Mouse (Mus musculus) forebrain, embryonic 16.5 days (tissue): ENCODE results near the gene C1qtnf6. TPM values are rescaled to one million over a fixed set of nuclear protein-coding genes. Genes with fewer than 3 reads are reported as not detected.

Experiments
- ATAC-seq: fragments of 200-750 bp; cut with Nextera tagmentation; 2 replicates; pipeline ENCODE4 v1.8.0; 2017; ENCODE audit warnings: mild to moderate bottlenecking, moderate library complexity
- H3K27ac ChIP-seq: fragments of 300-500 bp; sonication (generic); 2 replicates; pipeline ENCODE4 v1.5.1; 2014; ENCODE audit warnings: low read length, control low read depth
- H3K27me3 ChIP-seq: fragments of 300-500 bp; sonication (generic); replicated peaks from 2 replicates; pipeline ENCODE4 v1.6.1; 2014; ENCODE audit warnings: low read length; ENCODE audit not compliant: control insufficient read depth, insufficient read depth
- H3K36me3 ChIP-seq: fragments of 300-500 bp; sonication (generic); 2 replicates; pipeline ENCODE4 v1.6.1; 2014; ENCODE audit not compliant: control insufficient read depth, insufficient read depth
- H3K4me1 ChIP-seq: fragments of 300-500 bp; sonication (generic); replicated peaks from 2 replicates; pipeline ENCODE4 v1.6.1; 2014; ENCODE audit warnings: low read length; ENCODE audit not compliant: control insufficient read depth, insufficient read depth
- H3K4me2 ChIP-seq: fragments of 300-500 bp; sonication (generic); 2 replicates; pipeline ENCODE4 v1.6.1; 2014; ENCODE audit warnings: mild to moderate bottlenecking, low read length, control low read depth
- H3K4me3 ChIP-seq: fragments of 300-500 bp; sonication (generic); replicated peaks from 2 replicates; pipeline ENCODE4 v1.5.1; 2014; ENCODE audit warnings: mild to moderate bottlenecking, low read length, control low read depth
- H3K9ac ChIP-seq: fragments of 300-500 bp; sonication (generic); replicated peaks from 2 replicates; pipeline ENCODE4 v1.6.1; 2014; ENCODE audit warnings: low read depth, low read length, control low read depth
- H3K9me3 ChIP-seq: fragments of 300-500 bp; sonication (generic); 2 replicates; pipeline ENCODE4 v1.6.1; 2016; ENCODE audit warnings: low read length; ENCODE audit not compliant: control insufficient read depth
- WGBS: fragments of 180-500 bp; shearing (Covaris S2); extraction: QIAGEN DNeasy Blood & Tissue Kit; methylation state at CpG from one replicate; pipeline ENCODE4 v1.1.7; 2014; 5-methylcytosine and 5-hydroxymethylcytosine counted together
- polyA plus RNA-seq: library from polyadenylated mRNA; unstranded; fragments of >200 nt; fragmentation: Nextera tagmentation; extraction: Ambion mirVana; gene quantifications from 2 replicates; pipeline ENCODE4 v1.2.1, GENCODE M21; 2015

The C1qtnf6 gene
- polyA plus RNA-seq, 1 experiment from 2014 or later = 5.6 TPM

DNA sequence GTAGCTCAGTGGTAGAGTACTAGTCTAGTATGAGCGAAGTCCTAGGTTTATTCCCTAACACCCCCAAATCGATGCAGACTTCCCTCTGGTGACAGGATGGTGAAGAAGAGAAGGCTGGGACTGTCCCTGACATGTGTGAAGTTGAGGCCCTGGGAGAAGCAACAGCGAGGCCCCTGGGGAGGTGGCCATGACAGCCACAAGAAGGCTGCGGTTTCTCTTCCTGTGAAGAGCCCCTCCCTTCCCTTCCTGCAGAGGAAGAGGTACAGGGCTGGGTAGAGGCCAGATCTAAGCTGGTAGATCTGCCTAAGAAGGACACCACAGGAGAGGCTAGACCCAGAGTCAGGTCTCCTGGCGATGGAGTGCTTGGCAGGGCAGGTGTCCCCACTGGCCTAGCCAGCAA lies 32.7 kb upstream of the C1qtnf6 start:
- Histone ChIP-seq H3K4me3 (no peak overlapping the region), H3K9ac (no peak overlapping the region), H3K36me3 (no peaks in the 10 kb centered on the region), H3K4me2 (no peak overlapping the region), H3K4me1 (no peaks in the 10 kb centered on the region), H3K27me3 (no peaks in the 10 kb centered on the region), H3K9me3 (no peaks in the 10 kb centered on the region), H3K27ac (no peak overlapping the region)
- 86% methylated on average over 5 of the region's 5 CpGs for WGBS
- no peak for ATAC-seq

DNA sequence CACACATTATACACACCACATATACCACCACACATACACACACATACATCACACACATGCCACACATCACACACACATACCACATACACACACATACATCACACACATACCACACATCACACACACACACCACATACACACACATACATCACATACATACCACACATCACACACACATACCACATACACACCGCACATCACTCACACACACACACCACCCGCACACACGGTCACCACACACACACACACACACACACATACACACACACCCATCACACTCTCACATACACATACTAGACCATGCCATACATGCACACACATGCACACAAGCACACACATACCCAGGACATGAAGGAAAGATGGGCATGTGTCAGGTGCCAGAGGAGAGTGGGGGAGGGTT lies 32.1 kb upstream of the C1qtnf6 start:
- H3K9me3 ChIP-seq = no peaks in the 10 kb centered on the region
- no peaks in the 10 kb centered on the region for H3K36me3 ChIP-seq
- H3K27ac ChIP-seq = no peak overlapping the region
- WGBS = 96% methylated on average over 3 of the region's 3 CpGs
- ATAC-seq = no peak
- H3K9ac ChIP-seq = no peak overlapping the region
- no peak overlapping the region for H3K4me2 ChIP-seq
- no peaks in the 10 kb centered on the region for H3K27me3 ChIP-seq
- H3K4me3 ChIP-seq = no peak overlapping the region
- H3K4me1 ChIP-seq = no peaks in the 10 kb centered on the region

DNA sequence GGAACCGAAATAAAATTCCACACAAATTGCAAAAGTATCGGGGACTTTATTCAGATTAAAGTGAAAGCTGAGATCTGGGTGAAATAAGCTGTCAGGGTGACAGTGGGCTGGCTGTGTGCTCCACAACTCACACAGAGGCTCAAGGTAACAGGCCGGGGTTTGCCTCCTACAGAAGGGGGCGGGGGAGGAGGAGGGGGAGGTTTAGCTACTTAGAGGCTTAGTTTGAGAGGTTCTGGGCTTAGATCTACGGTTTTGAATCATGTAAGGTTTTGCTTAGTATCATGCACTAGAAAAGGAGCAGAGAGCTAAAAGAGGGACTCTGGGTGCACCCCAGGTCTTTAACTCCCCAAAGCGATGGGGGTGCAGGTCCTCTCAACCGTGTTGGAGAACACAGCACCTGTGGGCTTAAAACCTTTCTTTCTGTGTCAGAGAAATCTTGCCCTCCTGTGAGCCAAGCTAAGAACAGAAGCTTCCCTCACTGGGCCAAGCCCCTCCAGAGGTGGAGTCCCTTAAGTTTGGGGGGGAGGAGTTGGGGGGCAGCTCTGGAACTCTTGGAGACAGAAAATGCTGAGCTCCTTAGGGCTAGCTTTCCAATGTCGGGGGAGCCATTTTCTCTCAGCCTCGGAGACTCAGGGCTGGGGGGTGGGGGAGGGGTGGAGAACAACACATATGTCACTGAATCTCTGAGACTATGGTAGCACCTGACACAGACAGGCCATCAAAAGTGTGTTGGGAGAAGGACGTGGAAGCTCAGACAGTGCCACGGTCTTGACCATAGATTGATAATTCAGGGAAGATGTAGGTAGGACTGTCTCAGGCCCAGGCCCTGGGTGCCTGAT lies 28.1 kb upstream of the C1qtnf6 start:
- Histone ChIP-seq H3K4me2 (no peak overlapping the region), H3K9ac (no peak overlapping the region), H3K36me3 (no peaks in the 10 kb centered on the region), H3K4me1 (no peaks in the 10 kb centered on the region), H3K27me3 (no peaks in the 10 kb centered on the region), H3K4me3 (no peak overlapping the region), H3K9me3 (no peaks in the 10 kb centered on the region), H3K27ac (no peak overlapping the region)
- ATAC-seq = no peak
- 56% methylated on average over 11 of the region's 11 CpGs for WGBS

DNA sequence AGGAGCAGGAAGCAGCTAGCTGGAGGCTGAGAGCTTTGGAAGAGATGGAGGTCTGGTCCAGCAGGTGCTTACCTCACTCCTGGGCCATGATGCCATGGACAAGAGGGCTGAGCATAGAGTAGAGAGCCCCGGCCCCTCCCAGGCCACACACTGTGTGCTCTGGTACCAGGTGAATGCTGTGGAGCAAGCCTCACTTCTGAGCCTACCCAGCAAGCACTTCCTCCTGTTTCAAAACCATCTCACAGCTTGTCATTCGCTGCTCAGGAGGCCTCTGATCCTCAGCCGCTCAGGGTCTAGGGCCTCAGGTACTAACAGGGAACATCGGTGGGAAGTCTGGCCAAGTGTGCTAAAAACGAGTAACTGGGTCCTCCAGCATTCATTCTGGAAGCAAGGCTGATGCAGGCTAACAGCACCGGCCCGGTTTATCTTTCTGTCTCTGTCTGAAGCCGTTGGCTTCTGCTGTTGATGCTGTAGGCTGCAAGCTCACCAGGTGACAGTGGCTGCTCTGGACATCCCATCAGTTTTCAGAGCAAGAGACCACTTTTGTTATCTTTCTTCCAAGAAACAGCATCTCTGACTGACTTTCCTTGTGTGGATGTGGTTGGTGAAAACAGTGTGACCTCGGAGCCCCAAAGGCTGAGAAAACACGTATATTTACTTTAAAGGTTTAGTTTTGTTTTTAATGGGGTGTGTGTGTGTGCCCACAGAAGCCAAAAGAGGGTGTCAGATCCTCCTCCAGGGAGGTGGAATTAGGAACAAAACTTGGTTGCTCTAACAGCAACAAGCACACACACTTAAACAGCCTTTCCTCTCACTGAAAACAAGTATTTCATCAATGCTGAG lies 26.7 kb upstream of the C1qtnf6 start:
- Histone ChIP-seq H3K27ac (no peak overlapping the region), H3K9ac (no peak overlapping the region), H3K4me3 (no peak overlapping the region), H3K4me2 (no peak overlapping the region), H3K9me3 (peaks cover 5% of the 10 kb centered on the region), H3K27me3 (no peaks in the 10 kb centered on the region), H3K36me3 (no peaks in the 10 kb centered on the region), H3K4me1 (no peaks in the 10 kb centered on the region)
- ATAC-seq = no peak
- 64% methylated on average over 10 of the region's 10 CpGs for WGBS

DNA sequence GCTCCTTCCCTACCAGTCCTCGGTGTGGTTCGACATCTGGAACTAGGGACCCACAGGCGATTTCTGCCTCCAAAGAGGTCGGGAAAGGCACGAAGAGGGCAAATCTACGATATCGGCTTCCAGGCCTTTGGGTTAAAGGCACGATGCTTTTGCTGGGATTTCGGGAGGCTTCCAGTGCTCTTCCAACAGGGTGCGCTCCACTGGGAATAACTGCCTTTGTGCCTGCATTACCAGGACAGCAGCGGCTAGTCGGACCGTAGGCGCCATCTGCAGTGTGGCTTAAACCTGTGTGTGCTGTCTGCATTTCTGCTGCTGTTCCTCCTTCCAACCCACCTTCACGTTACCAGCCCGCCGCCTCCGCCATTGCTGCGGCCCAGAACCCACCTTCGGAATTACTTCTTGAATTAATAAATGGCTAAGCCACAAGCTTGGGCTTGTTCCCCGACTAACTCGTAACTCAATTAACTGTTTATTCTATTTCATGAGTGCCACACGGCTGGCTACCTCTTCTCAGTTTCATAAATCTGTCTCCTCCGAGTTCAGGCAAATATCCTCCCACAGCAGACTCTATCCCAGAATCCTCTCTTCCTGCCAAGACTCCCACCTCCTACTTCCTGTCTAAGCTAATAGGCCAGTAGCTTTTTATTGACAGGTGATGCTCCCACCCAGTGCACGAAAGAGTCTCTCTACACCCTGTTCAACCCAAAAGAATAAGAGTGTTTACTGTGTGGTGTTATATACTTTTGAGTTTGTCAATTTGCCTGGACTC lies 23.5 kb upstream of the C1qtnf6 start:
- Histone ChIP-seq H3K36me3 (no peaks in the 10 kb centered on the region), H3K4me1 (no peaks in the 10 kb centered on the region), H3K4me2 (no peak overlapping the region), H3K4me3 (no peak overlapping the region), H3K27me3 (no peaks in the 10 kb centered on the region), H3K9me3 (peaks cover 14% of the 10 kb centered on the region), H3K9ac (no peak overlapping the region), H3K27ac (no peak overlapping the region)
- no peak for ATAC-seq
- 68% methylated on average over 25 of the region's 25 CpGs for WGBS

DNA sequence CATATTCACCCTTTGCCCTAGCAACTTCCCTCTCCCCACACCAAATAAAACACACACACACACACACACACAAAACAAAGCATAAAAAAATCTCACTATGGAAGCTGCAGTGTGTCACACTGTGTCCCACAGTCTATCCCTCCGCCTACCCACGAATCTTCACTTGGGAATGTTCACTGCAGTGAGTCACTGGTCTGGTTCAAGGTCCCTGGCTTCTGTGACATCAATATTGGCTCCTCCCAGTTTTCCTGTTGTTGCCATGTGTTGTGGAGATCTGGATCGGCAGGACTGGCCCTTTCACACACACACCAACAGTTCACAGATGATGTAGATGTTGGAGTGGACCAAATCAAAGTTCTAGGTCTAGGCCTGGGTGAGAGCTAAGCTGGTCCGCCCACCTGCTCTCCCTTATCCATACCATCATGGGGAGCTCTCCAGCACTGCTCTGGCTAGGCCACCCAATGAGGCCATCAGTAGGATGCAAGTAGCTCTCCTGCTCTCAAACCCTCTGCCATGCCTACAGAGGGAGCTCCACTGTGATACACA lies 18.0 kb upstream of the C1qtnf6 start:
- no peak overlapping the region for H3K9ac ChIP-seq
- H3K27me3 ChIP-seq = no peaks in the 10 kb centered on the region
- H3K9me3 ChIP-seq = peaks cover 14% of the 10 kb centered on the region
- no peak overlapping the region for H3K27ac ChIP-seq
- no peaks in the 10 kb centered on the region for H3K36me3 ChIP-seq
- H3K4me3 ChIP-seq = no peak overlapping the region
- WGBS = 82% methylated on average over 4 of the region's 4 CpGs
- peaks cover 8% of the 10 kb centered on the region for H3K4me1 ChIP-seq
- no peak for ATAC-seq
- H3K4me2 ChIP-seq = no peak overlapping the region

DNA sequence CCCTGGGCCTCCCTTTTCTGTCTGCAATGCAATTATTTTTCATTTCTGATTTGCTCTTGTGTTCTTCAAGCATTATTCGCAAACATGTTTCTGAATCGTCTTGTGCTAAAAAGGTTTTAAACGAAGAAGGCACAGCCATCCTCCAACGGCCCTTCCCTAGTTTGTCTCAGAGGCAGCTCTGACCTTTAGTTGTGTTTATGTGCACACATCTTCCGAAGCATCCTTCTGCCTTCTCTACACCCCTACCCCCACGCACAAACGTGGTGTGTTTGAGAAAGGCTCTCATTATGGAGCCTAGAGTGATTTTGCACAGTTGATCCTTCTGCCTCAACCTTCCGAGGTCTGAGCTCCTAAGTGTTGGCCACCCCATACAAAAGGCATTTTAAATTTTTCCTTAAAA lies 17.5 kb upstream of the C1qtnf6 start:
- WGBS = 73% methylated on average over 8 of the region's 8 CpGs

DNA sequence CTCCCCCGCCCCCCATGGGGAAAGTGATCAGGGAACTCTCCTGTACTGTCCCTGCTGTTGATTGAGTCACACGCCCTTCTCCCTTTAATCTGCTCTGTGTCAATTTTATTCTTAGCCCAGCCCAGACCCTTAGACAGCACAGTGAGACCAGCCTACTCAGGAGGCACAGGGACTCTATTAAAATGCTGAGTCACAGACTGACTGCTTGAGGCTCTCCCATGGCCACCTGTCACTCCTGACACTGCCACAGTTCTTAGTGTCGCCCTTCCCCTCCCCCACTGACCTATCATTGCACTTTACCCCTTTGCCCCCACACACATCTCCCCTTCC lies 17.1 kb upstream of the C1qtnf6 start:
- no peaks in the 10 kb centered on the region for H3K27me3 ChIP-seq
- no peak overlapping the region for H3K27ac ChIP-seq
- peaks cover 16% of the 10 kb centered on the region for H3K4me1 ChIP-seq
- no peaks in the 10 kb centered on the region for H3K36me3 ChIP-seq
- H3K9ac ChIP-seq = no peak overlapping the region
- no peak for ATAC-seq
- H3K4me3 ChIP-seq = no peak overlapping the region
- 42% methylated on average over 3 of the region's 3 CpGs for WGBS
- peaks cover 14% of the 10 kb centered on the region for H3K9me3 ChIP-seq
- no peak overlapping the region for H3K4me2 ChIP-seq

More for the DNA sequence above, 17.5 kb upstream of the C1qtnf6 start:
- peaks cover 14% of the 10 kb centered on the region for H3K9me3 ChIP-seq
- no peak overlapping the region for H3K9ac ChIP-seq
- no peak overlapping the region for H3K27ac ChIP-seq
- no peak overlapping the region for H3K4me3 ChIP-seq
- H3K36me3 ChIP-seq = no peaks in the 10 kb centered on the region
- H3K27me3 ChIP-seq = no peaks in the 10 kb centered on the region
- H3K4me1 ChIP-seq = peaks cover 13% of the 10 kb centered on the region
- H3K4me2 ChIP-seq = no peak overlapping the region
- no peak for ATAC-seq
